Mouse (Mus musculus) embryonic fibroblast, embryonic 13.5 days (primary cell): ENCODE data around the gene Gm42715.

Experiments used
- CTCF ChIP-seq: IDR thresholded peaks from 2 replicates; pipeline ENCODE4 v1.5.1; 2011; ENCODE audit warnings: mild to moderate bottlenecking, control low read depth, low read length, moderate library complexity, borderline replicate concordance; ENCODE audit not compliant: insufficient read depth
- POLR2A ChIP-seq: IDR thresholded peaks from 2 replicates; pipeline ENCODE4 v1.6.1; 2011; ENCODE audit warnings: low read depth, mild to moderate bottlenecking, control low read depth, low read length, moderate library complexity

DNA sequence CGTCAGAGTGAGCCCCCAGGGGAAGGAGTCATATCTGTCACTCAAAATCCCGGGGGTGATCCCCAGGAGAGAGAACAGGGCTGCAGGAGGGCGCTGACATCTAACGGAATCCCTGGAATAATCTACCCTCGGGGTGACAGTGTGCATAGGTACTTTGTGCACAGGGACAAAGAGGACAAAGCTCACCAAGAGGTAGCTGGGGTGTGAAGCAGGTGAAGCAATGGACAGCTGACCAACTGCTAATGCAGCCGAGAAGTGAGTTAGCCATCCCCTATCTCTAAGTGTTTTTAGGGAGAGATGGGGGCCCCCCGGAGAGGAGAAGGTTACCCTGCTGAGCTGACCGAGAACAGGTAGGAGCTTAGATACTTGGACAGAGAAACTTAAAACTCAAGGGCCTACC, 94.7 kb downstream of the Gm42715 start:
- TF ChIP-seq CTCF (no peak), POLR2A (no peak)
